Mouse (Mus musculus) embryo, embryonic 9.5 days (tissue): ENCODE results near the gene Bcar3.
A peak's percentile ranks its signal among the peaks of the same experiment; 100 is the strongest.
"Not testable (repeated sequence)": the region's sequence is repeated elsewhere in the genome, so short reads cannot be mapped to it uniquely, and the experiment has no call there.

Source experiments
- DNase-seq: peaks from one replicate; pipeline ENCODE4 v3.0.0-alpha.2; 2017; ENCODE audit errors: extremely low spot score

Bcar3 gene

GRCm38 (mm10) chr3:122293954-122294850, at the start of gene Bcar3:
Gene Bcar3, plus strand, starts transcription at chr3:122294136.
- DNase-seq, result peak; percentile 91

- DNase-seq, result peak; percentile 6
Observed at GRCm38 (mm10) chr3:122244759-122245158, 49.2 kb upstream of the Bcar3 start.

GRCm38 (mm10) chr3:122245215-122245877, 48.6 kb upstream of the Bcar3 start, which contains the start of gene Gclm:
Gene Gclm, plus strand, starts transcription at chr3:122245557.
- peak; percentile 89 for DNase-seq

- DNase-seq, result peak; percentile 74
Observed at GRCm38 (mm10) chr3:122245878-122246332, 48.0 kb upstream of the Bcar3 start.

GRCm38 (mm10) chr3:122246406-122246805, 47.5 kb upstream of the Bcar3 start:
- no peak for DNase-seq

GRCm38 (mm10) chr3:122246986-122247767, 46.8 kb upstream of the Bcar3 start:
- DNase-seq, result no peak

- no peak for DNase-seq
Observed at GRCm38 (mm10) chr3:122247768-122248100, 46.2 kb upstream of the Bcar3 start.

- DNase-seq, result no peak
Observed at GRCm38 (mm10) chr3:122252466-122253253, 41.3 kb upstream of the Bcar3 start.

GRCm38 (mm10) chr3:122254050-122254449, 39.9 kb upstream of the Bcar3 start:
- not testable (repeated sequence) for DNase-seq

- no peak for DNase-seq
Observed at GRCm38 (mm10) chr3:122269986-122270385, 23.9 kb upstream of the Bcar3 start.

GRCm38 (mm10) chr3:122272565-122272964, 21.4 kb upstream of the Bcar3 start:
- not testable (repeated sequence) for DNase-seq

GRCm38 (mm10) chr3:122273407-122274240, 20.3 kb upstream of the Bcar3 start:
- no peak for DNase-seq

- peak; percentile 93 for DNase-seq
Observed at GRCm38 (mm10) chr3:122274241-122275024, 19.5 kb upstream of the Bcar3 start, which contains the start of gene Dnttip2. Gene Dnttip2, plus strand, starts transcription at chr3:122274388.

GRCm38 (mm10) chr3:122275111-122275510, 18.8 kb upstream of the Bcar3 start:
- DNase-seq, result no peak

- no peak for DNase-seq
Observed at GRCm38 (mm10) chr3:122287195-122287594, 6.7 kb upstream of the Bcar3 start.

GRCm38 (mm10) chr3:122288613-122289195, 5.2 kb upstream of the Bcar3 start:
- no peak for DNase-seq

GRCm38 (mm10) chr3:122289344-122289743, 4.6 kb upstream of the Bcar3 start:
- DNase-seq, result not testable (repeated sequence)

- DNase-seq, result no peak
Observed at GRCm38 (mm10) chr3:122290696-122291095, 3.2 kb upstream of the Bcar3 start.

GRCm38 (mm10) chr3:122291828-122292227, 2.1 kb upstream of the Bcar3 start:
- DNase-seq, result no peak
